Mouse (Mus musculus) MEL-GATA-1-ER (cell line): ENCODE results near the gene Crb1.

Source experiments
- DNase-seq: peaks from one replicate; pipeline ENCODE4 v3.0.0-alpha.2; 2012; ENCODE audit warnings: low read depth; ENCODE audit errors: extremely low read depth

The Crb1 gene

DNA sequence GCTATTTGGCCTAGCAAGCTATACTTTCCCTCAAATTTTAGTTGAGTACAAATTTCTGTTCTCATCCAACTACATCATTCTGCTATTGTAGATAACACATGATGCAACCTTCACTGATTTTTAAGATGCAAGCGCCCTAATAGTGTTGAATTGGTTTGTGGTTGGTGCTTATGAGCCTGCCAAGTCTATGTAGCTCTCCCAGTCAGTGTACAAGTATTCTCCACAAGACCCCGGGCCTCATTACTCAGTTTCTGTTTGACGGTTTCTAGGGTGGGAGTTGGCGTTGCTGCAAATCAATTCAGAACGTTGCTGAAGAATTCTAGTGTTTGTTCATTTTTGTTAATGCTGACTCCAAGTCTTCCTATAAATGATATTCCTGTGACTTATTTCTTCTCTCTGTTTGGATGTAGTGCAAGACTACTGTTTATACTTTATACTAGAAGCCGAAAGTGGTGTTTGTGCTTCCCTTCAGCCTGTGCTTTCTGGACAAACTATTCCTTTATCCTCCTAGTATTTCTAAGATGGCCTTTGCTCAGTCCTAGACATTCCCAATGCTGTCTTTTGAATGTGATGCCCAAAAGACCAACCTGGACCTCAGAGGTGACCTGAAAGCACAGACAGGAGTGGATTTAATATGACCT lies 152.5 kb downstream of the Crb1 start:
- no peak for DNase-seq

GRCm38 (mm10) chr1:139223804-139224203 lies 153.1 kb downstream of the Crb1 start:
- no peak for DNase-seq

DNA sequence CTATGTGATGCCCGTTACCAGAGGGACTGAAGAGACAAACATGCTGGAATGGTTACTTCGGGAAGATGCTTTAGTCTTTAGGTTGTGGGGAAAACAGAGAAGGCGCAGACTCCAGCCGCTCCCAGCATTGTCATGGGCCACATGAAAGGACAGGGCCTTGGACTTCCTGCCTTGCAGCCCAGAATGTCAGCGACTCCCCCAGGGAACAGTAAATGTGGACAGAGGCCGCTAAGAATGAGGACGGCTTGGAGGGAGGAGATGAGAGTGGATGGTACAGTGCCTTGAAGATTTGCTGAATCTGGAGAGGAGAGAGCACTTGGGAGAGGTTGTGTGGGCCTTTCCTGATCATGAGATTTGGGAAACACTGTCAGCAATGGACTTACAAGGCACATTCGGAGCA lies 161.6 kb downstream of the Crb1 start:
- no peak for DNase-seq

DNA sequence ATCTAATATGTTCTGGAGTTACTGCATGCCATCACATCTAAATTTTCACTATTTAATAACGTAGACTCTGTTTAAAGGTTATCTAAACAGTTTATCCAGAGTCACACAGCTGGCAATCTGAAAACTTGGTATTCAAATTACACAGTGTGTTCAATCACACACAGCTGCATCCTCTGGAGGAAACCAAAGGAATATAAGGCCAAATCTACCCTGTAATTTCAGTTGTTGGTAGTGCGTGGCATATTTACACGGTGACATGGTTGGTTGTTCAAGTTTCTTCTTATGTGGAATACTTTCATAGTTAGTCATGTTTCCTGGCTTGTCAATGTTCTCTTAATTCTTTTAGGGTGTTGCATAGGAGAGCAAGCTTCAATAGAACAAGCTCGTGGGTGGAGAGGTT lies 166.4 kb downstream of the Crb1 start:
- DNase-seq, result no peak

GRCm38 (mm10) chr1:139209796-139210195 lies 167.1 kb downstream of the Crb1 start:
- no peak for DNase-seq

- no peak for DNase-seq
Observed at GRCm38 (mm10) chr1:139206259-139206658, 170.6 kb downstream of the Crb1 start.

DNA sequence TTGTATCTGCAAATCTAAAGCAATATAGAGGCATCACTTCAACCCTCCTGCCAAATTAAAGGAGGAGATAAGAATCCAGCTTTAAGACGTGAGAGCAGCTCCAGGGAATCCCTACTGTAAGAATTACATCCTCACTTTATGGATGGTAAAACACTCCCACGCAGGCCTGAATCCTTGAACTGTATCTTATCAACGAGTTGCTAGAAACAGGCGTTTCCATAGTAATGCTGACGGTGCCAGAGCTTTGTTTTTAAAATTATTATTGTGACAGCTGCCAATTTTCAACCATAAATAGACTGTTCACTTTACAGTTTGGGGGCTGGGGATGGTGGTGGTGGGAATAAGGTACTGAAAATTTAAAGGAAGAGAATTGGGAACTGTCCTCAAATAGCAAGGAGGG lies 173.9 kb downstream of the Crb1 start:
- DNase-seq, result no peak

GRCm38 (mm10) chr1:139194428-139195028 lies 182.4 kb downstream of the Crb1 start:
- DNase-seq, result no peak

DNA sequence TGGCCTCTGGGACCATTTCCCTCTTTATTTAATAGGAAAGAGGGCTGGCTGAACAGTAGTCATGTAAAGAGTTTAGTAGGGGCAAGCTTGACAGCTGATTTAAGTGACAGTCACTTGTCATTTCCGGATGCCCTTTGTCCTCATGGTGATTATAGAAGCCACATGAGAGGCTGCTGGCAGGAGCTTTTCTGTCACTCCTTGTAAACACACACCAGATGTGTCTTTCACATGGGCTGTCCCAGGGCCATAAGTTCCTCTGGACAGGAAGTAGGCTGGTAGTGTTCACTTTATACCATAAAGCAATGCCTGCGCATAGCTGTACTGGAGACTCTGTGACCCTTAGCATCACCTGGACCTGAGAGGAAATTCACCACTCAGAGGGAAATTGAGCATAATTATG lies 182.9 kb downstream of the Crb1 start:
- no peak for DNase-seq

GRCm38 (mm10) chr1:139192635-139193034 lies 184.3 kb downstream of the Crb1 start:
- DNase-seq, result no peak

DNA sequence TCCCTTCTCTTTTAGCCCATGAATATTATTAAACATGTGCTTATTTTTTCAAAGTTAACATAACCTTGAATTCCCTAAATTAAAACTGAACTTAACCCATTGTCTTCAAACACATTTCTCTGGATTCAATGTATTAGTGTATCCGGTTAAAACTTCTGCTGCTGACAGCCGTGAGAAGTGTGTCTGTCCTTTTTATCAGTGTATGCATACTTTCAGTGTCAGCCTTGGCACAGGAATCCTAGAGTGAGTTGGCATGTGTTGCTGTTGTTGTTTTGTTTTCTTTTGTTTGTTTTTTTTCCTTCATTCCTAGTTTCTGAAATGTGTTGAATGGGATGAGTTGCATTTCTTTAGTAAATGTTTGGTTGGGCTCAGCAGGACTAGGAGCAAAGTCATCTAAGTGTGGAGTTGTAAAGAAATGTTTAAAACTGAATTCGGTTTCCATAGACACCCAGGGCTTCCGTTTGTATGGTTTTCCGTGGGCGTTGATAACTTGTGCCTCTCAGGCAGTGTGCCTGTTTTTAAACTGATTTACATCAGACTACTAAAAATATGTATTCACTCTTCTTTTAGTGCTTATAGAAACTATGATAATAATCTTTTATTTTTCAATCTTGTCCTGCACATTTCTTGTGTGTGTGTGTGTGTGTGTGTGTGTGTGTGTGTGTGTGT lies 196.3 kb downstream of the Crb1 start:
- no peak for DNase-seq

- DNase-seq, result no peak
Observed at GRCm38 (mm10) chr1:139179707-139180106, 197.2 kb downstream of the Crb1 start.

DNA sequence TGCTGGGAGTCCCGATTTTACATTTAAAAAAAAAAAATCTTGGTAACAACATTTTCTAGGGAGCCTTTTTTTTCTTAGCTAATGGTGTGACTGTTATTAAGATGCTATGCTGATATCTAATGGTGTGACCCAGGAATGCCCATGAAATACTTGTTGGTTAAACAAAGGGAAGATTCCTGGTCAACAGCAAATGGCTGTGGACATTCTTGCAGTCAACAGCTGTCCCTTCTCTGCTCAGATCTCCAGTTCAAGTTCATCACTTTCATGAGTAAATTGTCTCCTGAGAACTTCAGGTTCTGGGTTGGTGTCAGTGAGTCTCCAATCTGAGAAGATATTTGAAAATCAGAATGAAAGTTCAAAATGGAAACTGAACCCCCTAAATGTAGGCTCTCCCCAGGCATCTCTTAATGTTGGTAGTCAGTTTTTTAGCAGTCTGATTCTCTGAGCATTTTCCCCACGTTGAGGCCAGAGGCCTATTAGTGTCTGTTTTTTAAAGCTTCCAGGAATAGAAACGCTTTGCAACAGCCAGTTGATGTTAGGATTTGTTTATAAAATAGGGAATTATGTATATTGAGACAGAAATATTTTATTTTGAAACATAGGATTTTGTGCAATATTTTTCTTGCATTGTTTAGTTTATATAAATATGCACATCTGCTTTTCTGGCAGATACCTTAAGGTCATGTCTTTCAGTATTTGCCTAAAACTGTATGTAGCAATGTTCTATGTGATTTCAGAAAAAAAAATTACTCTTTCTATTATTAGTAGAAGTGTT lies 202.7 kb downstream of the Crb1 start:
- DNase-seq, result no peak

GRCm38 (mm10) chr1:139162814-139163213 lies 214.1 kb downstream of the Crb1 start:
- DNase-seq, result peak; percentile 38

GRCm38 (mm10) chr1:139161619-139162018 lies 215.3 kb downstream of the Crb1 start:
- DNase-seq, result no peak

GRCm38 (mm10) chr1:139156397-139156796 lies 220.5 kb downstream of the Crb1 start:
- peak; percentile 34 for DNase-seq

- DNase-seq, result no peak
Observed at GRCm38 (mm10) chr1:139153493-139153892, 223.4 kb downstream of the Crb1 start.

GRCm38 (mm10) chr1:139153006-139153405 lies 223.9 kb downstream of the Crb1 start:
- no peak for DNase-seq
